ENCODE assay signal across 10 mouse cellular contexts in the genomic region with DNA sequence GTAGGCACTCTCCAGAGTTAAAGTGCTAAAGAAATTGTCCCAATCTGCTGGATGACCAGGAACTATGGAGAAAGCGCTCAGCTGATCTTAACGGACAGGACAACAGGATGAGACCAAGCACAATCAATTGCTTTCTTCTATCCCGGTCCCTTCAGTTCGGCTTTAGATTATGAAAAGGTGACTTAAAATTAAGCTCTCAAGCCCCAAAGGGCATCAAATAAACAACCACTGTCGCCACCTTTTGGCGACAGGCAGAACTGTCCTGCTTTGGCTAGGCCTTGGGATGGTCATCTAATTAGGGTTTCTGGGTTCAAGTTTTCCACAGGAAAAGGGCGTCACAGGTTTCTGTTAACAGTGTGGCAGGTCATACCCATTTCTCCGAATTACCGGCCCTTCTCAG.
A peak's percentile ranks its signal among the peaks of the same experiment; 100 is the strongest.
DNase-seq lines count a peak whose midpoint lies in the region; ATAC-seq and TF ChIP-seq lines count a peak whose summit lies in the region.
"Had no signal": no experiment of that assay in that cellular context is flagged by ENCODE, and none has a peak within 500 bp of the region (broad histone marks: within the 10 kb centered on the region; RNA-seq: fewer than 3 reads in every experiment).

No protein-coding gene starts in this region.

- 50% methylated on average over 9 of the region's 9 CpGs for WGBS in forebrain, embryonic 14.5 days
- WGBS in forebrain, embryonic 16.5 days, result 50% methylated on average over 9 of the region's 9 CpGs
- WGBS in midbrain, embryonic 10.5 days, result 56% methylated on average over 9 of the region's 9 CpGs
- 52% methylated on average over 9 of the region's 9 CpGs for WGBS in midbrain, embryonic 16.5 days

- H3K36me3 ChIP-seq in forebrain, embryonic 14.5 days (ENCODE audit: control insufficient read depth, insufficient read depth, low read length), result no peaks in the 10 kb centered on the region
- no peaks in the 10 kb centered on the region for H3K36me3 ChIP-seq in forebrain, embryonic 16.5 days (ENCODE audit: control insufficient read depth, insufficient read depth)
- no peaks in the 10 kb centered on the region for H3K36me3 ChIP-seq in midbrain, embryonic 10.5 days
- no peaks in the 10 kb centered on the region for H3K36me3 ChIP-seq in midbrain, embryonic 16.5 days (ENCODE audit: control insufficient read depth, insufficient read depth, low read length)
- H3K36me3 ChIP-seq: liver, embryonic 15.5 days; stomach, embryonic 15.5 days had no signal

- no peak overlapping the region for H3K4me3 ChIP-seq in forebrain, embryonic 14.5 days (ENCODE audit: low read depth, low read length)
- H3K4me3 ChIP-seq in forebrain, embryonic 16.5 days (replicated peaks; ENCODE audit: low read length), result no peak overlapping the region
- no peak overlapping the region for H3K4me3 ChIP-seq in midbrain, embryonic 10.5 days
- no peak overlapping the region for H3K4me3 ChIP-seq in midbrain, embryonic 16.5 days (ENCODE audit: low read depth, low read length)
- H3K4me3 ChIP-seq: liver, embryonic 15.5 days; stomach, embryonic 15.5 days had no signal

- DNase-seq in forebrain, embryonic 14.5 days (ENCODE audit: low spot score), result peak; percentile 61
- peak; percentile 43 for DNase-seq in midbrain, embryonic 10.5 days (ENCODE audit: low spot score)
- peak; percentile 58 for DNase-seq in brain, embryonic 14.5 days (ENCODE audit: low read depth)
- peak; percentile 39 for DNase-seq in gastrocnemius, postnatal 10 days
- peak; percentile 32 for DNase-seq in lung, postnatal 10 days

- no peak overlapping the region for H3K4me2 ChIP-seq in forebrain, embryonic 14.5 days (ENCODE audit: low read length)
- no peak overlapping the region for H3K4me2 ChIP-seq in forebrain, embryonic 16.5 days (ENCODE audit: low read length)
- no peak overlapping the region for H3K4me2 ChIP-seq in midbrain, embryonic 16.5 days (ENCODE audit: low read length)
- H3K4me2 ChIP-seq: liver, embryonic 15.5 days; stomach, embryonic 15.5 days had no signal

- H3K27me3 ChIP-seq in forebrain, embryonic 14.5 days (replicated peaks; ENCODE audit: control insufficient read depth, insufficient read depth, low read length), result no peaks in the 10 kb centered on the region
- H3K27me3 ChIP-seq in forebrain, embryonic 16.5 days (replicated peaks; ENCODE audit: control insufficient read depth, insufficient read depth, low read length), result no peaks in the 10 kb centered on the region
- peaks cover 5% of the 10 kb centered on the region; the same call in 1 of the 2 replicates for H3K27me3 ChIP-seq in midbrain, embryonic 10.5 days (ENCODE audit: low read depth, poor library complexity, severe bottlenecking)
- no peaks in the 10 kb centered on the region for H3K27me3 ChIP-seq in midbrain, embryonic 16.5 days (ENCODE audit: control insufficient read depth, insufficient read depth, low read depth, low read length)
- H3K27me3 ChIP-seq: liver, embryonic 15.5 days; stomach, embryonic 15.5 days had no signal

- no peak for TF ChIP-seq POLR2A in brain, embryonic 14.5 days (IDR thresholded peaks at IDR 0.05; ENCODE audit: borderline replicate concordance, extremely low read depth, insufficient read depth, insufficient read length, poor library complexity, severe bottlenecking)

- ATAC-seq in forebrain, embryonic 14.5 days, result 0 out of 2 replicates have a peak, but pooled peaks have one; percentile 32
- ATAC-seq in forebrain, embryonic 16.5 days, result no peak
- ATAC-seq in midbrain, embryonic 16.5 days, result no peak
- no peak for ATAC-seq in megakaryocyte-erythroid progenitor cell, adult 5-6 weeks (replicated peaks; ENCODE audit: low FRiP score, low TSS enrichment, poor library complexity, severe bottlenecking)

- peak; percentile 75; the same call in 1 of the 2 replicates for TF ChIP-seq CTCF in brain, embryonic 14.5 days (IDR thresholded peaks at IDR 0.05; ENCODE audit: borderline replicate concordance, extremely low read depth, insufficient read depth, insufficient read length)

- H3K9me3 ChIP-seq in forebrain, embryonic 14.5 days (replicated peaks; ENCODE audit: control insufficient read depth, low read length), result no peaks in the 10 kb centered on the region
- H3K9me3 ChIP-seq in forebrain, embryonic 16.5 days (ENCODE audit: control insufficient read depth, low read length), result no peaks in the 10 kb centered on the region
- no peaks in the 10 kb centered on the region for H3K9me3 ChIP-seq in midbrain, embryonic 10.5 days (replicated peaks)
- H3K9me3 ChIP-seq in midbrain, embryonic 16.5 days (replicated peaks; ENCODE audit: control insufficient read depth, low read length, poor library complexity, severe bottlenecking), result no peaks in the 10 kb centered on the region
- H3K9me3 ChIP-seq: liver, embryonic 15.5 days; stomach, embryonic 15.5 days had no signal

- no peak overlapping the region for H3K27ac ChIP-seq in forebrain, embryonic 14.5 days (ENCODE audit: low read depth, low read length)
- H3K27ac ChIP-seq in forebrain, embryonic 16.5 days (ENCODE audit: low read length), result no peak overlapping the region
- H3K27ac ChIP-seq in midbrain, embryonic 10.5 days (replicated peaks), result no peak overlapping the region
- no peak overlapping the region for H3K27ac ChIP-seq in midbrain, embryonic 16.5 days (ENCODE audit: low read length)
- H3K27ac ChIP-seq: liver, embryonic 15.5 days; stomach, embryonic 15.5 days had no signal

- no peak overlapping the region for H3K9ac ChIP-seq in forebrain, embryonic 14.5 days (ENCODE audit: low read length)
- H3K9ac ChIP-seq in forebrain, embryonic 16.5 days (replicated peaks; ENCODE audit: low read depth, low read length), result no peak overlapping the region
- no peak overlapping the region for H3K9ac ChIP-seq in midbrain, embryonic 16.5 days (ENCODE audit: low read depth, low read length)
- H3K9ac ChIP-seq: liver, embryonic 15.5 days; stomach, embryonic 15.5 days had no signal

- peaks cover 11% of the 10 kb centered on the region; the same call in 1 of the 2 replicates for H3K4me1 ChIP-seq in forebrain, embryonic 14.5 days (ENCODE audit: control insufficient read depth, insufficient read depth, low read length)
- peaks cover 5% of the 10 kb centered on the region; the same call in 1 of the 2 replicates for H3K4me1 ChIP-seq in forebrain, embryonic 16.5 days (replicated peaks; ENCODE audit: control insufficient read depth, insufficient read depth, low read length)
- peaks cover 33% of the 10 kb centered on the region for H3K4me1 ChIP-seq in midbrain, embryonic 10.5 days
- H3K4me1 ChIP-seq in midbrain, embryonic 16.5 days (ENCODE audit: control insufficient read depth, insufficient read depth, low read length), result 0 out of 2 replicates have a peak, but pooled peaks cover 3% of the 10 kb centered on the region
- H3K4me1 ChIP-seq: liver, embryonic 15.5 days; stomach, embryonic 15.5 days had no signal
